Mouse (Mus musculus) retina, adult 2 months (tissue): ENCODE measurements around the gene Mrc2.

Source experiments
- DNase-seq: peaks from one replicate; pipeline ENCODE4 v3.0.0-alpha.2; 2012; ENCODE audit warnings: low read depth, low spot score

The Mrc2 gene

GRCm38 (mm10) chr11:105292124-105293071, at the start of gene Mrc2:
Mrc2 (plus strand) TSS chr11:105292643.
- DNase-seq = no peak

DNA sequence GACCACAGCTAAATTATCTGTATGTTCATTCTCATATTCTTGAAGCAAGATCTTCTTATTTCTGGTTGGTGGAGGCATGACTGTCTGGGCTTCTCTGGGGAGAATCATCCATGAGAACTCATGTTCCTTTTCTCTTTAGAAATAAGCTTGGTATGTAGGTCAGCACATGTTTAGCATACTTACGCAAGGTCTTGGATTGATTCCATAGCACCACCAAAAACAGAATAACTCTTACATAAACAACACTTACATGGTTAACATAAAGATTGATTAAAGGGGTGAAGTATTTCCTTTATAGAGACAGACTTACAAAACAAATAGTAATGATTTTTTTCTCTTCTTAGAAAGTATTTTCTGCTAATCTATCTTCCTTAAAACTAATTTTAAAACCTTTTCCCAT, 46.1 kb upstream of the Mrc2 start:
- DNase-seq = no peak

DNA sequence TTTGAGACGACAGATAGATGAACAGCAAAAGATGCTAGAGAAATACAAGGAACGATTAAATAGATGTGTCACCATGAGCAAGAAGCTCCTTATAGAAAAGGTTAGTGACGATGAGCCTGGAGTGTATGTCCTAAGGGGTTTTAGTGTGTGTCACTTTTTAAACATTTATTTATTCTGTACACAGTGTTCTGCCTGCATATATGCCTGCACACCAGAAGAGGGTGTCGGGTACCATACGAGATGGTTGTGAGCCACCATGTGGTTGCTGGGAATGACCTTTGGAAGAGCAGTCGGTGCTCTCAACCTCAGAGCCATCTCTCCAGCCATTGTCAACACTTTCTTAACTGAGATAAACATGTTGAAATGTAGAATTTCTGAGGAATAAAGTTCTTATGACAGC, 45.7 kb upstream of the Mrc2 start:
- DNase-seq = no peak

DNA sequence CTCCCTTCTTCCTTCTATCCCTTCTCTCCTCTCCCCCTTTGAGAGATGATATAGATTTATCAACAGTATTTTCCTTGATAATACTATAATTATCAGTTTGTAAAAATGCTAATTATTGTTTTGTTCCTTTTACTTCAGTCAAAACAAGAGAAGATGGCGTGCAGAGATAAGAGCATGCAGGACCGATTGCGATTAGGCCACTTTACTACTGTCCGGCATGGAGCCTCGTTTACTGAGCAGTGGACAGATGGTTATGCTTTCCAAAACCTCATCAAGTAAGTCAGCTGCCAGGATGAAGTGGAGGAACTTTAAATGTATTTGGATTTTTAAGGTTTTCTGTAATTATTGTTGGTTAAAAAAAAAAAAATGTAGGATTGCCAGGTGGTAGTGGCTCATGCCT, 45.1 kb upstream of the Mrc2 start:
- DNase-seq = no peak

DNA sequence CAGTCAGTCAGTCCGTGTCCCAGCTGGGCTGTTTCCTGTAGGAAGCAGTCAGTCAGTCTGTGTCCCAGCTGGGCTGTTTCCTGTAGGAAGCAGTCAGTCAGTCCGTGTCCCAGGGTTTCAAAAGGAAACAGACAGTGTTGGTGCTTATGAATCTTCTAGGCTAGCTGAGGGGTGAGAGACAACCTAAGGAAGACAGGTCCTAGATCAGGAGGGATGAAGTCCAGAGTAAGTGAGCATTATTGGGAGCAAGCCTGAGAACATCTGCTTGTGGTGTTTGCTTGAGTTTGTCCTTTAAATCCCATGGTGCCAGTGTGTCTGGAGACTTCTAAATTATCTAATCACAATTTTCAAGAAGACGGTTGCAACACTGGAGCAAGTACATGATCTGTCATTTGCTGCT, 32.7 kb upstream of the Mrc2 start:
- no peak for DNase-seq

DNA sequence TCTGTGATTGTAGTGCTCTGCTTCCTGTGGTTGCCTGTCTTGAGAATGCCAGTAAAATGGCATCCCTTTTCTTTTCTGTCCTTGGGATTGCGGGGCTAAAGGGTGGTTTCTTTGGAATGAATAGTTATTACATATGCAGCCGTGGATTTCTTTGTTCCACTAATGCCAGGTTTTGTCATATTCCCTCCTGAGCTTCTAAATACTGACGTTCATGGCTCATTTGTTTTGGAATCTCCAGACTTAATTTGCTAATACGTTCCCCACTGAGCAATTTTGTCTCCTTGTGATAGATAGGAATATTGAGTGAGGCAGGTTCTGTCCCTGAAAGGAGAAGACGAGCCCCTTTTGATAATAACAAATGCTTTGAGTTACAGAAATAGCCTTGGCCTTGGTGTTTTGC, 31.3 kb upstream of the Mrc2 start:
- DNase-seq = no peak

DNA sequence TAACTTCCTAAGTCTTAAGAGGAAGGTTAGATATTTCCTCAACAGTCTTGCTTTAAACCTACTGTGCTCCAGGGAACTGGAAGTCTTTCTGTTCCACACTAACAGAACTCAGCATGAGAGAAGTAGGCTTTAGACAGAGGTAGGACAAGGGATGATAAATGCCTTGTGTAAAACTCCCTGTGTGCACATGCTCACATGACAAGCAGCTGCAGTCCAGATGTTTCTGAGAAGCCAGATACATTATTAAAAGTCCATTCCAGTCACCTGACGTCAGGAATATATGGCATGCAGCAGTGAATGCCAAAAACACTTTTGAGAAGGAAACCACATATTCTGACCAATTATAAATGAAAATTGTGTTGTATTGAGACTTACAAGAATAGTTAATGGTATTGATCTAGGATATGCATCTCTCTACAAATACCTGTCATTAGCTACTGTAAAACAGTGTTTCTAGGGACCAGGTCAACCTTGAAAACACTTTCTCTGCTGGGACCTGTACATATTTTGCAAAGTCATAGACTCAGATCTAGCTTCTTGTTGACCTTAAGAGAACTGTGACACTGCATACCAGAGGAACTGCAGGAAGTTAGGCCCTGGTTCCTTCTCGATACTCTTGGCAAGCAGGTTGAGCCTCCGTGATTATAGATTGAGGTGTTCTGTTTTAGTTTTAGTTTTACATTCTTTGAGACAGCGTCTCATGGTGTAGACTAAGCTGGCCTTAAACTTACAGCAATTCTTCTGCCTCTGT, 30.7 kb upstream of the Mrc2 start:
- no peak for DNase-seq

- no peak for DNase-seq
These were observed 27.9 kb upstream of the Mrc2 start for GRCm38 (mm10) chr11:105264506-105264905.

GRCm38 (mm10) chr11:105264988-105265387, 27.5 kb upstream of the Mrc2 start:
- no peak for DNase-seq

DNA sequence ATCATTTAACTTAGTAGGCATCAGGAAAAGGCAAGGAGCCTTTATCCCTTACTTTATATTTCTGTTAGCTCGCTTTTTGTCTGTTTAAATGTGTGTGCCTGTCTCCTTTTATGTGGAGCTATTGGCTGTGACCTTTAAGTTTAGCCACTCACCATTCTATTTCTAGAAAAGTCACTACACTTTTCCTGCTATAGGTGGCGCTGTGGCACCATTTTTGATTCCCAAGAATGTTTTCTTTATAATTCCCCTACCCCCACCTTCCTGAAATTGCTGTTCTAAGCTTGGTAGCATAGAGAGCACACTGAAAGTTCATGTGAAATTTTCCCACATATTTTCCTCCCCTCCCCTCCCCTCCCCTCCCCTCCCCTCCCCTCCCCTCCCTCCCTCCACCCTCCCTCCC, 22.3 kb upstream of the Mrc2 start:
- DNase-seq = peak; percentile 13

GRCm38 (mm10) chr11:105280456-105280855, 12.0 kb upstream of the Mrc2 start:
- no peak for DNase-seq

DNA sequence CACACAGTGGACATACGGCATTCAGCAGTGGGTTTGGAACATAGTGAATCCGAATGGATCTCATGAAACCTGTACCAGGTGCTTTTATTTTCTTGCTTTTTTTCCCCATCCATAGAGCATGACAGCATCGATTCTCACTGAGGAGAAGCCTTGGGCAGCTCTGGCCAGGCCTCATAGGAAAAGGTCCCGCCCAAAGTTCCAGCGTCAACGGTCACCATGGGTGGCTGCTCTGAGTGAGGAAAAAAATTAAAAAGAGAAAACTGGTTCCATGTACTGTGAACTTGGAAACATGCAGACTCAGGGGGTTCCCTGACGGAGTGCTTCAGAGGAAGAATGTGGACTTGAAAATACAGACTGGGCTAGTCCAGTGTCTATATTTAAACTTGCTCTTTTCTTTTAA, 11.2 kb upstream of the Mrc2 start:
- DNase-seq = no peak

GRCm38 (mm10) chr11:105281763-105282459, 10.5 kb upstream of the Mrc2 start:
- DNase-seq = no peak

- no peak for DNase-seq
These were observed 10.0 kb upstream of the Mrc2 start for GRCm38 (mm10) chr11:105282460-105282859.

GRCm38 (mm10) chr11:105283016-105283415, 9.4 kb upstream of the Mrc2 start:
- DNase-seq = no peak

GRCm38 (mm10) chr11:105285720-105286119, 6.7 kb upstream of the Mrc2 start:
- no peak for DNase-seq

DNA sequence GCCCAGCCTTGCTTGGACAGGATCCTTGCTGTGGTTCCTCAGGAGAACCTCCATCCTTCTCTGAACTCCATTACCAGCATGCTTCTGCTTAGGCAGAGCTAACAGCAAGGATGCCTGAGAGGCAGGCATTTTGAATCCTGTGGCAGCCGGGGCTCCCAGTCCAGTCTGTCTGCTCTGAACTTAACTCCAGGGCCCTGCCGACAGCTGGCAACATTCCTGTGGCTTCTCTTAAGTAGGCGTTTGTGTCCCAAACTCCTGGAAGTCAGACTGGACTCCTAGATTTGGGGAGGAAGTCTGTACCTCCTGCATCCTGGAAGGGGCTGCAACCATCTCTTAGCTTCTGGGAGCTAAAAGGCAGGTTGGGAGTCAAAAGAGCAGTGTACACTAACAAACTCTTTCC, 3.0 kb upstream of the Mrc2 start:
- no peak for DNase-seq

DNA sequence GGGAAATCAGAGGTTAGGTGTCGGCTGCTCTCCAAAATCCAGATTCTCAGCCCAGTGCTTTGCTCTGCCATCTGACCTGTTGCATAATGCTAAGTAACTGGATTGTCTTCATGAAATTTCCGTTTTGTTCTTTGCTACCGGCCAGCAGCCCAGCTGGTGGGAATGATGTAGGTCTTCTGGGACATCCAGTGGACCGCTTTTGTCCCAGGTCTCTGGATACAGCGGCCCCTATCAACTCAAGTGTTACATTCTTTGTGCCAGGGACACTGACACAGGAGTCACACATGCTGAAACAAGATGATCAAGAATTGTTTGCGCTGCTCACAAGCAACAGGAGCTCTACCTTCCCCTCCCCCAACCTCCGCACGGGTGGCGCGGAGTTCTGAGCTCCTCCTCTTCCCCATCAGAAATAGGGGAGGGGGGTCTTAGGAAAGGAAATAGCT, 741 bp upstream of the Mrc2 start:
- DNase-seq = no peak

GRCm38 (mm10) chr11:105293101-105293581, 698 bp downstream of the Mrc2 start:
- DNase-seq = no peak

DNA sequence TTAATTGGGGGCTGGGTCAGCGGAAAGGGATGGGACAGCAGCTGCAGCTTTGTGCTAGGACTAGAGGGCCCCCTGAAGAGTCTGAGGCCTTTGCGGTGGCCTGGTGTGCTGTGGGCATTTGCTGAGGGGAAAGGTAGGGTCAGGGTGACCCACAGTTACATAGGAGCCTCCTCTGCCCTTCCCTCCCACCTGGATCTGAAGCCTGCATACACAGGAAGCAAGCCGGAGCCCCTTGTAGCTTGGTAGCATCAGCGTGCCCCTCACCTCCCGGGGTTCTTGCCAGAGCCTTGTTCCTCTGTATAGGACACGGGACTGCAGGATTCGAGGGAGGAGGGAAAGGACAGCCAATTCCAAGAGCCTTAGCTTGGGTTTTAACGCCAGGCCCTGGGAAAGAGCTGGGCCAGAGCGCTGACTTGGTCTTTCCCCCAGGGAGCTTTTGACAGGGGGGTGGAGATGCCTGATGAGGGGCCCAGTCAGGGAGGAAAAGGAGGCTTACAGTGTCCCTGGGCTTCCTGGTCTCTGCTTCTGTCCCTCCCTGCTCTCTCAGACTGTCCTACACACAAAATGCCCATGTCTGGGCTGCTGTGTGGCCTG, 1.6 kb downstream of the Mrc2 start:
- DNase-seq = no peak

- DNase-seq = no peak
These were observed 3.6 kb downstream of the Mrc2 start for GRCm38 (mm10) chr11:105296084-105296483.

- no peak for DNase-seq
These were observed 17.8 kb downstream of the Mrc2 start for GRCm38 (mm10) chr11:105310197-105310596.
